Comparison of ENCODE assay signal across 10 mouse cellular contexts in genomic region chr4:128652584-128653298, GRCm38 (mm10). TPM values are rescaled to one million over a fixed set of nuclear protein-coding genes. Genes with fewer than 3 reads are reported as not detected.
DNase-seq lines count a peak whose midpoint lies in the region; ATAC-seq lines count a peak whose summit lies in the region.
"Had no signal": no experiment of that assay in that cellular context is flagged by ENCODE, and none has a peak within 500 bp of the region (broad histone marks: within the 10 kb centered on the region; RNA-seq: fewer than 3 reads in every experiment).

No protein-coding gene starts in this region.

- no peak for ATAC-seq in forebrain, embryonic 11.5 days (replicated peaks; ENCODE audit: low FRiP score)
- ATAC-seq in midbrain, embryonic 12.5 days (ENCODE audit: low FRiP score, low read depth) = no peak
- no peak for ATAC-seq in midbrain, embryonic 11.5 days (ENCODE audit: low FRiP score)
- ATAC-seq in limb, embryonic 12.5 days (ENCODE audit: insufficient number of reproducible peaks, insufficient read depth, low FRiP score, low TSS enrichment, low read depth) = no peak
- ATAC-seq in neural tube, embryonic 14.5 days (ENCODE audit: low read depth) = peak; percentile 25; the same call in 1 of the 2 replicates
- ATAC-seq in forebrain, embryonic 14.5 days = no peak

- no peak for DNase-seq in forebrain, embryonic 10.5 days (ENCODE audit: extremely low spot score, low spot score)
- DNase-seq in forebrain, embryonic 11.5 days (ENCODE audit: low spot score) = no peak
- no peak for DNase-seq in midbrain, embryonic 11.5 days (ENCODE audit: low spot score, missing footprints)
- DNase-seq in forebrain, embryonic 14.5 days (ENCODE audit: low spot score) = no peak
- no peak for DNase-seq in yolk sac, embryonic 10.5 days (ENCODE audit: low spot score)

- WGBS in forebrain, embryonic 10.5 days = 64% methylated on average over 5 of the region's 5 CpGs
- 71% methylated on average over 5 of the region's 5 CpGs for WGBS in forebrain, embryonic 11.5 days
- 69% methylated on average over 5 of the region's 5 CpGs for WGBS in midbrain, embryonic 12.5 days
- WGBS in midbrain, embryonic 11.5 days = 65% methylated on average over 5 of the region's 5 CpGs
- 12% methylated on average over 5 of the region's 5 CpGs for WGBS in limb, embryonic 12.5 days
- WGBS in neural tube, embryonic 14.5 days = 4% methylated on average over 5 of the region's 5 CpGs
- WGBS in forebrain, embryonic 14.5 days = 59% methylated on average over 5 of the region's 5 CpGs

- no peaks in the 10 kb centered on the region for H3K36me3 ChIP-seq in forebrain, embryonic 10.5 days (replicated peaks)
- H3K36me3 ChIP-seq in forebrain, embryonic 11.5 days (ENCODE audit: control insufficient read depth, insufficient read depth, low read length) = no peaks in the 10 kb centered on the region
- no peaks in the 10 kb centered on the region for H3K36me3 ChIP-seq in midbrain, embryonic 12.5 days
- no peaks in the 10 kb centered on the region for H3K36me3 ChIP-seq in midbrain, embryonic 11.5 days (ENCODE audit: control insufficient read depth, insufficient read depth, low read length)
- no peaks in the 10 kb centered on the region for H3K36me3 ChIP-seq in limb, embryonic 12.5 days
- no peaks in the 10 kb centered on the region for H3K36me3 ChIP-seq in neural tube, embryonic 14.5 days (ENCODE audit: control insufficient read depth, insufficient read depth, low read length)
- no peaks in the 10 kb centered on the region for H3K36me3 ChIP-seq in forebrain, embryonic 14.5 days (ENCODE audit: control insufficient read depth, insufficient read depth, low read length)

- peak overlapping the region; percentile 58 for H3K27ac ChIP-seq in forebrain, embryonic 10.5 days
- no peak overlapping the region for H3K27ac ChIP-seq in forebrain, embryonic 11.5 days (ENCODE audit: low read depth, low read length)
- H3K27ac ChIP-seq in midbrain, embryonic 12.5 days (replicated peaks) = peak overlapping the region; percentile 60
- no peak overlapping the region for H3K27ac ChIP-seq in midbrain, embryonic 11.5 days (ENCODE audit: low read depth, low read length)
- peak overlapping the region; percentile 45; the same call in 1 of the 2 replicates for H3K27ac ChIP-seq in limb, embryonic 12.5 days
- H3K27ac ChIP-seq in neural tube, embryonic 14.5 days (ENCODE audit: low read depth, low read length) = peak overlapping the region; percentile 68
- H3K27ac ChIP-seq in forebrain, embryonic 14.5 days (ENCODE audit: low read depth, low read length) = no peak overlapping the region
- H3K27ac ChIP-seq: left cerebral cortex, adult 2 months had no signal

- H3K27me3 ChIP-seq in forebrain, embryonic 10.5 days (ENCODE audit: poor library complexity, severe bottlenecking) = peaks cover 41% of the 10 kb centered on the region
- peaks cover 5% of the 10 kb centered on the region; the same call in 1 of the 2 replicates for H3K27me3 ChIP-seq in forebrain, embryonic 11.5 days (ENCODE audit: control insufficient read depth, insufficient read depth, low read length)
- H3K27me3 ChIP-seq in midbrain, embryonic 12.5 days = peaks cover 25% of the 10 kb centered on the region
- H3K27me3 ChIP-seq in midbrain, embryonic 11.5 days (ENCODE audit: control insufficient read depth, insufficient read depth, low read length) = peaks cover 18% of the 10 kb centered on the region
- no peaks in the 10 kb centered on the region for H3K27me3 ChIP-seq in limb, embryonic 12.5 days
- H3K27me3 ChIP-seq in neural tube, embryonic 14.5 days (ENCODE audit: control insufficient read depth, insufficient read depth, low read length) = no peaks in the 10 kb centered on the region
- H3K27me3 ChIP-seq in forebrain, embryonic 14.5 days (replicated peaks; ENCODE audit: control insufficient read depth, insufficient read depth, low read length) = 0 out of 2 replicates have a peak, but pooled peaks cover 6% of the 10 kb centered on the region

- H3K9me3 ChIP-seq in forebrain, embryonic 10.5 days = no peaks in the 10 kb centered on the region
- H3K9me3 ChIP-seq in forebrain, embryonic 11.5 days (ENCODE audit: control insufficient read depth, low read length) = no peaks in the 10 kb centered on the region
- no peaks in the 10 kb centered on the region for H3K9me3 ChIP-seq in midbrain, embryonic 12.5 days
- no peaks in the 10 kb centered on the region for H3K9me3 ChIP-seq in midbrain, embryonic 11.5 days (ENCODE audit: control insufficient read depth, low read length)
- H3K9me3 ChIP-seq in limb, embryonic 12.5 days = no peaks in the 10 kb centered on the region
- H3K9me3 ChIP-seq in neural tube, embryonic 14.5 days (ENCODE audit: control insufficient read depth, low read length) = no peaks in the 10 kb centered on the region
- no peaks in the 10 kb centered on the region for H3K9me3 ChIP-seq in forebrain, embryonic 14.5 days (replicated peaks; ENCODE audit: control insufficient read depth, low read length)

- peaks cover 62% of the 10 kb centered on the region for H3K4me1 ChIP-seq in forebrain, embryonic 10.5 days
- peaks cover 7% of the 10 kb centered on the region; the same call in 1 of the 2 replicates for H3K4me1 ChIP-seq in forebrain, embryonic 11.5 days (replicated peaks; ENCODE audit: control insufficient read depth, insufficient read depth, low read length)
- H3K4me1 ChIP-seq in midbrain, embryonic 12.5 days = peaks cover 17% of the 10 kb centered on the region
- H3K4me1 ChIP-seq in midbrain, embryonic 11.5 days (ENCODE audit: control insufficient read depth, insufficient read depth, low read length) = peaks cover 10% of the 10 kb centered on the region
- peaks cover 57% of the 10 kb centered on the region for H3K4me1 ChIP-seq in limb, embryonic 12.5 days (replicated peaks)
- H3K4me1 ChIP-seq in neural tube, embryonic 14.5 days (ENCODE audit: control insufficient read depth, insufficient read depth, low read length) = peaks cover 39% of the 10 kb centered on the region
- peaks cover 7% of the 10 kb centered on the region; the same call in 1 of the 2 replicates for H3K4me1 ChIP-seq in forebrain, embryonic 14.5 days (ENCODE audit: control insufficient read depth, insufficient read depth, low read length)

- H3K4me3 ChIP-seq in forebrain, embryonic 10.5 days = no peak overlapping the region
- no peak overlapping the region for H3K4me3 ChIP-seq in forebrain, embryonic 11.5 days (ENCODE audit: low read depth, low read length)
- no peak overlapping the region for H3K4me3 ChIP-seq in midbrain, embryonic 12.5 days
- no peak overlapping the region for H3K4me3 ChIP-seq in midbrain, embryonic 11.5 days (ENCODE audit: low read depth, low read length)
- no peak overlapping the region for H3K4me3 ChIP-seq in limb, embryonic 12.5 days (replicated peaks)
- no peak overlapping the region for H3K4me3 ChIP-seq in neural tube, embryonic 14.5 days (ENCODE audit: low read depth, low read length)
- H3K4me3 ChIP-seq in forebrain, embryonic 14.5 days (ENCODE audit: low read depth, low read length) = no peak overlapping the region
- H3K4me3 ChIP-seq: left cerebral cortex, adult 2 months had no signal

- H3K9ac ChIP-seq in forebrain, embryonic 11.5 days (ENCODE audit: low read length) = no peak overlapping the region
- no peak overlapping the region for H3K9ac ChIP-seq in midbrain, embryonic 12.5 days (replicated peaks)
- H3K9ac ChIP-seq in midbrain, embryonic 11.5 days (ENCODE audit: low read length) = no peak overlapping the region
- H3K9ac ChIP-seq in limb, embryonic 12.5 days (replicated peaks) = no peak overlapping the region
- H3K9ac ChIP-seq in neural tube, embryonic 14.5 days (replicated peaks; ENCODE audit: low read depth, low read length) = no peak overlapping the region
- H3K9ac ChIP-seq in forebrain, embryonic 14.5 days (ENCODE audit: low read length) = no peak overlapping the region

- no peak overlapping the region for H3K4me2 ChIP-seq in forebrain, embryonic 11.5 days (ENCODE audit: low read depth, low read length, severe bottlenecking)
- no peak overlapping the region for H3K4me2 ChIP-seq in midbrain, embryonic 12.5 days (replicated peaks)
- no peak overlapping the region for H3K4me2 ChIP-seq in midbrain, embryonic 11.5 days
- no peak overlapping the region for H3K4me2 ChIP-seq in limb, embryonic 12.5 days
- H3K4me2 ChIP-seq in neural tube, embryonic 14.5 days (ENCODE audit: low read depth, low read length) = no peak overlapping the region
- no peak overlapping the region for H3K4me2 ChIP-seq in forebrain, embryonic 14.5 days (ENCODE audit: low read length)

RNA-seq across cellular contexts. Expression of gene Phc2, which starts 1.8 kb away (rescaled TPM):
- polyA plus RNA-seq in forebrain, embryonic 10.5 days (2016; fragmentation: Nextera tagmentation; extraction: Ambion mirVana) = 23.3 and 23.4 TPM in 2 replicates
- polyA plus RNA-seq in forebrain, embryonic 11.5 days (2014; fragmentation: Nextera tagmentation; extraction: Ambion mirVana) = 133 and 144 TPM in 2 replicates
- 133 and 153 TPM in 2 replicates for polyA plus RNA-seq in midbrain, embryonic 12.5 days (2016; fragmentation: Nextera tagmentation; extraction: Ambion mirVana)
- 85.6 and 110 TPM in 2 replicates for polyA plus RNA-seq in midbrain, embryonic 11.5 days (2014; fragmentation: Nextera tagmentation; extraction: Ambion mirVana)
- polyA plus RNA-seq in limb, embryonic 12.5 days (2016; fragmentation: Nextera tagmentation; extraction: Ambion mirVana) = 69.0 and 81.6 TPM in 2 replicates
- polyA plus RNA-seq in neural tube, embryonic 14.5 days (2014; fragmentation: Nextera tagmentation; extraction: Ambion mirVana) = 31.9 and 48.8 TPM in 2 replicates
- 33.1 and 35.3 TPM in 2 replicates for polyA plus RNA-seq in forebrain, embryonic 14.5 days (2014; fragmentation: Nextera tagmentation; extraction: Ambion mirVana)

RNA-seq across cellular contexts. Expression of gene Tlr12, which starts 34.3 kb away (rescaled TPM):
- polyA plus RNA-seq in forebrain, embryonic 10.5 days (2016; fragmentation: Nextera tagmentation; extraction: Ambion mirVana) = 0.63 and 1.0 TPM in 2 replicates
- polyA plus RNA-seq in forebrain, embryonic 11.5 days (2014; fragmentation: Nextera tagmentation; extraction: Ambion mirVana) = 0.35 and 0.75 TPM in 2 replicates
- polyA plus RNA-seq in midbrain, embryonic 12.5 days (2016; fragmentation: Nextera tagmentation; extraction: Ambion mirVana) = 0.98 and 1.2 TPM in 2 replicates
- 0.04 and 0.22 TPM in 2 replicates for polyA plus RNA-seq in midbrain, embryonic 11.5 days (2014; fragmentation: Nextera tagmentation; extraction: Ambion mirVana)
- 1.2 and 1.3 TPM in 2 replicates for polyA plus RNA-seq in limb, embryonic 12.5 days (2016; fragmentation: Nextera tagmentation; extraction: Ambion mirVana)
- polyA plus RNA-seq in neural tube, embryonic 14.5 days (2014; fragmentation: Nextera tagmentation; extraction: Ambion mirVana) = 0.35 and 0.48 TPM in 2 replicates
- polyA plus RNA-seq in forebrain, embryonic 14.5 days (2014; fragmentation: Nextera tagmentation; extraction: Ambion mirVana) = 0.83 and 0.91 TPM in 2 replicates
- polyA plus RNA-seq: heart, embryonic 14.5 days had no signal

RNA-seq across cellular contexts. Expression of gene Zscan20, which starts 42.8 kb away (rescaled TPM):
- 6.3 and 7.0 TPM in 2 replicates for polyA plus RNA-seq in forebrain, embryonic 10.5 days (2016; fragmentation: Nextera tagmentation; extraction: Ambion mirVana)
- 5.4 and 6.9 TPM in 2 replicates for polyA plus RNA-seq in forebrain, embryonic 11.5 days (2014; fragmentation: Nextera tagmentation; extraction: Ambion mirVana)
- 8.0 and 9.2 TPM in 2 replicates for polyA plus RNA-seq in midbrain, embryonic 12.5 days (2016; fragmentation: Nextera tagmentation; extraction: Ambion mirVana)
- 3.1 and 4.3 TPM in 2 replicates for polyA plus RNA-seq in midbrain, embryonic 11.5 days (2014; fragmentation: Nextera tagmentation; extraction: Ambion mirVana)
- 5.9 TPM in 2 replicates for polyA plus RNA-seq in limb, embryonic 12.5 days (2016; fragmentation: Nextera tagmentation; extraction: Ambion mirVana)
- 3.4 and 3.9 TPM in 2 replicates for polyA plus RNA-seq in neural tube, embryonic 14.5 days (2014; fragmentation: Nextera tagmentation; extraction: Ambion mirVana)
- polyA plus RNA-seq in forebrain, embryonic 14.5 days (2014; fragmentation: Nextera tagmentation; extraction: Ambion mirVana) = 3.3 and 4.2 TPM in 2 replicates

Comparison
In these comparisons a context has a peak if more than half of its experiments do, and no peak if none do; other contexts are left out.
1. H3K27ac ChIP-seq: peak in forebrain, embryonic 10.5 days (single experiment), midbrain, embryonic 12.5 days (single experiment), limb, embryonic 12.5 days (single experiment) and neural tube, embryonic 14.5 days (single experiment); none in forebrain, embryonic 11.5 days (single experiment), midbrain, embryonic 11.5 days (single experiment) and forebrain, embryonic 14.5 days (single experiment).